11 mouse cellular contexts compared by ENCODE assay signal in genomic region chr5:43093647-43094326, GRCm38 (mm10).
DNase-seq lines count a peak whose midpoint lies in the region; ATAC-seq and TF ChIP-seq lines count a peak whose summit lies in the region.
"Had no signal": no experiment of that assay in that cellular context is flagged by ENCODE, and none has a peak within 500 bp of the region (broad histone marks: within the 10 kb centered on the region; RNA-seq: fewer than 3 reads in every experiment).

No protein-coding gene starts in this region.

- H3K27ac ChIP-seq in intestine, embryonic 15.5 days, result no peak overlapping the region
- no peak overlapping the region for H3K27ac ChIP-seq in intestine, postnatal 0 days (ENCODE audit: low read depth, low read length)
- peak overlapping the region; percentile 0; the same call in 1 of the 2 replicates for H3K27ac ChIP-seq in MEL (ENCODE audit: control insufficient read depth, low read depth, low read length)
- no peak overlapping the region for H3K27ac ChIP-seq in intestine, embryonic 16.5 days (ENCODE audit: low read length)
- H3K27ac ChIP-seq: embryonic facial prominence, embryonic 12.5 days had no signal

- peak in 1 of 2 experiments; percentile 13; a peak in 1 of 4 replicates for TF ChIP-seq EP300 in MEL (IDR thresholded peaks at IDR 0.05; ENCODE audit: low read depth in 1 of 2, low read length in 2 of 2)

- H3K36me3 ChIP-seq in intestine, embryonic 15.5 days, result no peaks in the 10 kb centered on the region
- H3K36me3 ChIP-seq in intestine, postnatal 0 days (ENCODE audit: control insufficient read depth, insufficient read depth), result no peaks in the 10 kb centered on the region
- peaks cover 0 to 15% of the 10 kb centered on the region in 2 experiments; a peak in 2 of 4 replicates for H3K36me3 ChIP-seq in MEL (ENCODE audit: control insufficient read depth in 1 of 2, insufficient read depth in 2 of 2, low read length in 2 of 2)
- H3K36me3 ChIP-seq in intestine, embryonic 16.5 days (ENCODE audit: control insufficient read depth, insufficient read depth, low read length), result no peaks in the 10 kb centered on the region
- H3K36me3 ChIP-seq: embryonic facial prominence, embryonic 12.5 days had no signal

- 73% methylated on average over 5 of the region's 5 CpGs for WGBS in intestine, embryonic 15.5 days
- WGBS in intestine, postnatal 0 days, result 69% methylated on average over 5 of the region's 5 CpGs
- 76% methylated on average over 5 of the region's 5 CpGs for WGBS in intestine, embryonic 16.5 days

- TF ChIP-seq POLR2A in MEL (IDR thresholded peaks at IDR 0.05; ENCODE audit: control insufficient read depth in 1 of 2, insufficient read depth in 1 of 2, low read depth in 1 of 2, low read length in 2 of 2, poor library complexity in 1 of 2), result no peak

- H3K27me3 ChIP-seq in intestine, embryonic 15.5 days (replicated peaks), result no peaks in the 10 kb centered on the region
- no peaks in the 10 kb centered on the region for H3K27me3 ChIP-seq in intestine, postnatal 0 days (replicated peaks; ENCODE audit: control insufficient read depth, insufficient read depth, low read length)
- no peaks in the 10 kb centered on the region for H3K27me3 ChIP-seq in MEL (ENCODE audit: control insufficient read depth in 1 of 2, insufficient read depth in 2 of 2, low read length in 2 of 2)
- H3K27me3 ChIP-seq in intestine, embryonic 16.5 days (replicated peaks; ENCODE audit: control insufficient read depth, insufficient read depth, low read length), result no peaks in the 10 kb centered on the region
- H3K27me3 ChIP-seq: embryonic facial prominence, embryonic 12.5 days; megakaryocyte, embryonic 14.5 days had no signal

- H3K9ac ChIP-seq in intestine, embryonic 15.5 days, result no peak overlapping the region
- no peak overlapping the region for H3K9ac ChIP-seq in intestine, postnatal 0 days (ENCODE audit: low read depth, low read length)
- no peak overlapping the region for H3K9ac ChIP-seq in MEL (ENCODE audit: control insufficient read depth, low read depth, low read length, poor library complexity, severe bottlenecking)
- H3K9ac ChIP-seq in intestine, embryonic 16.5 days (ENCODE audit: low read depth, low read length), result no peak overlapping the region
- H3K9ac ChIP-seq: embryonic facial prominence, embryonic 12.5 days had no signal

- H3K4me3 ChIP-seq in intestine, embryonic 15.5 days (replicated peaks), result no peak overlapping the region
- no peak overlapping the region for H3K4me3 ChIP-seq in intestine, postnatal 0 days (ENCODE audit: low read depth, low read length)
- H3K4me3 ChIP-seq in MEL (ENCODE audit: control insufficient read depth in 1 of 2, insufficient read depth in 1 of 2, low read depth in 2 of 2, low read length in 2 of 2), result no peak overlapping the region
- H3K4me3 ChIP-seq in intestine, embryonic 16.5 days (ENCODE audit: low read length), result no peak overlapping the region
- H3K4me3 ChIP-seq: embryonic facial prominence, embryonic 12.5 days had no signal

- no peaks in the 10 kb centered on the region for H3K79me2 ChIP-seq in MEL (ENCODE audit: control insufficient read depth, insufficient read depth, low read length, poor library complexity)

- DNase-seq in MEL (ENCODE audit: low read depth, low spot score), result no peak
- no peak for DNase-seq in frontal cortex, postnatal 25 days (ENCODE audit: low spot score in 2 of 2)
- DNase-seq: right cerebral cortex, adult 18-20 months had no signal

- TF ChIP-seq CTCF in intestine, postnatal 0 days (IDR thresholded peaks at IDR 0.05; ENCODE audit: low read depth), result no peak
- no peak for TF ChIP-seq CTCF in MEL (IDR thresholded peaks at IDR 0.05 in 2 of 3, conservative IDR thresholded peaks at IDR 0.05 in 1 of 3; ENCODE audit: control insufficient read depth in 1 of 3, insufficient read depth in 1 of 3, low read depth in 2 of 3, low read length in 3 of 3, poor library complexity in 1 of 3, severe bottlenecking in 1 of 3)

- no peak overlapping the region for H3K4me2 ChIP-seq in intestine, embryonic 15.5 days (replicated peaks)
- H3K4me2 ChIP-seq in intestine, postnatal 0 days (replicated peaks; ENCODE audit: low read depth), result no peak overlapping the region
- no peak overlapping the region for H3K4me2 ChIP-seq in intestine, embryonic 16.5 days (ENCODE audit: low read depth, low read length)
- H3K4me2 ChIP-seq: embryonic facial prominence, embryonic 12.5 days had no signal

- TF ChIP-seq RAD21 in MEL (IDR thresholded peaks at IDR 0.05; ENCODE audit: low read depth, low read length), result no peak

- H3K9me3 ChIP-seq in intestine, embryonic 15.5 days, result no peaks in the 10 kb centered on the region
- no peaks in the 10 kb centered on the region for H3K9me3 ChIP-seq in intestine, postnatal 0 days (ENCODE audit: control insufficient read depth)
- H3K9me3 ChIP-seq in MEL (replicated peaks; ENCODE audit: insufficient read depth, low read length), result no peaks in the 10 kb centered on the region
- no peaks in the 10 kb centered on the region for H3K9me3 ChIP-seq in intestine, embryonic 16.5 days (ENCODE audit: control insufficient read depth, low read length)
- H3K9me3 ChIP-seq: embryonic facial prominence, embryonic 12.5 days; megakaryocyte, embryonic 14.5 days had no signal

- peak; percentile 20 for ATAC-seq in intestine, embryonic 15.5 days
- ATAC-seq in intestine, postnatal 0 days, result no peak
- 0 out of 2 replicates have a peak, but pooled peaks have one; percentile 29 for ATAC-seq in common myeloid progenitor, adult 5-6 weeks (replicated peaks; ENCODE audit: low read depth, poor library complexity, severe bottlenecking)
- 0 out of 2 replicates have a peak, but pooled peaks have one; percentile 13 for ATAC-seq in intestine, embryonic 16.5 days
- ATAC-seq in CD4-positive, CD25-positive, alpha-beta regulatory T cell, adult 4 months, result no peak
- ATAC-seq in erythroblast, adult 5-6 weeks (replicated peaks; ENCODE audit: low FRiP score, poor library complexity, severe bottlenecking), result no peak

- H3K4me1 ChIP-seq in intestine, embryonic 15.5 days (replicated peaks), result peaks cover 9% of the 10 kb centered on the region; the same call in 1 of the 2 replicates
- H3K4me1 ChIP-seq in intestine, postnatal 0 days (replicated peaks; ENCODE audit: control insufficient read depth, insufficient read depth, low read length), result 0 out of 2 replicates have a peak, but pooled peaks cover 3% of the 10 kb centered on the region
- H3K4me1 ChIP-seq in MEL (ENCODE audit: control insufficient read depth in 1 of 2, insufficient read depth in 2 of 2, low read length in 2 of 2), result peaks cover 14 to 17% of the 10 kb centered on the region in 2 experiments
- no peaks in the 10 kb centered on the region for H3K4me1 ChIP-seq in intestine, embryonic 16.5 days (ENCODE audit: control insufficient read depth, insufficient read depth, low read length)

TF ChIP-seq in MEL, 35 proteins besides CTCF, POLR2A, EP300 and RAD21:
- TF ChIP-seq POLR2AphosphoS2 (IDR thresholded peaks at IDR 0.05; ENCODE audit: low read length) (no peak), GATA1 (IDR thresholded peaks at IDR 0.05; ENCODE audit: low read depth, low read length) (peak; percentile 72)
TF ChIP-seq in MEL: peak in this region for 1.

Comparison
In these comparisons a context has a peak if more than half of its experiments do, and no peak if none do; other contexts are left out.
1. ATAC-seq: peak in intestine, embryonic 15.5 days (single experiment), common myeloid progenitor, adult 5-6 weeks (single experiment) and intestine, embryonic 16.5 days (single experiment); none in intestine, postnatal 0 days (single experiment), CD4-positive, CD25-positive, alpha-beta regulatory T cell, adult 4 months (single experiment) and erythroblast, adult 5-6 weeks (single experiment).